Mouse (Mus musculus): ENCODE results near the gene Slc25a51. TPM values are rescaled to one million over a fixed set of nuclear protein-coding genes. Genes with fewer than 3 reads are reported as not detected.

Gene Slc25a51
- total RNA-seq, 2 experiments from 2014 or later: 115 to 122 TPM

GRCm38 (mm10) chr4:45441778-45442177, 33.2 kb upstream of the Slc25a51 start:
- H3K27ac ChIP-seq: no peak overlapping the region
- no peak for DNase-seq (ENCODE audit: extremely low spot score in 1 of 2, low spot score in 2 of 2)
- no peak overlapping the region for H3K4me3 ChIP-seq
- TF ChIP-seq CTCF (IDR thresholded peaks at IDR 0.05): no peak
- intact Hi-C loops (cut with DNase I): no loop called here

- Histone ChIP-seq H3K27ac (no peak overlapping the region), H3K4me3 (no peak overlapping the region)
- TF ChIP-seq CTCF (IDR thresholded peaks at IDR 0.05): no peak
- DNase-seq (ENCODE audit: extremely low spot score in 1 of 2, low spot score in 2 of 2): no peak
- intact Hi-C loops (cut with DNase I): no loop called here
Observed at GRCm38 (mm10) chr4:45439281-45439680, 30.7 kb upstream of the Slc25a51 start.

- H3K27ac ChIP-seq: no peak overlapping the region
- TF ChIP-seq CTCF (IDR thresholded peaks at IDR 0.05): no peak
- intact Hi-C loops (cut with DNase I): no loop called here
- DNase-seq (ENCODE audit: extremely low spot score in 1 of 2, low spot score in 2 of 2): no peak
- H3K4me3 ChIP-seq: no peak overlapping the region
Observed at GRCm38 (mm10) chr4:45437010-45437409, 28.4 kb upstream of the Slc25a51 start.

GRCm38 (mm10) chr4:45436383-45436913, 27.9 kb upstream of the Slc25a51 start:
- no peak overlapping the region for H3K27ac ChIP-seq
- TF ChIP-seq CTCF (IDR thresholded peaks at IDR 0.05): no peak
- no peak overlapping the region for H3K4me3 ChIP-seq
- intact Hi-C loops (cut with DNase I): no loop called here
- DNase-seq (ENCODE audit: extremely low spot score in 1 of 2, low spot score in 2 of 2): no peak

- TF ChIP-seq CTCF (IDR thresholded peaks at IDR 0.05): no peak
- DNase-seq (ENCODE audit: extremely low spot score in 1 of 2, low spot score in 2 of 2): no peak
- H3K27ac ChIP-seq: no peak overlapping the region
- H3K4me3 ChIP-seq: no peak overlapping the region
- intact Hi-C loops (cut with DNase I): no loop called here
Observed at GRCm38 (mm10) chr4:45435899-45436298, 27.3 kb upstream of the Slc25a51 start.

- DNase-seq (ENCODE audit: extremely low spot score in 1 of 2, low spot score in 2 of 2): no peak
- Histone ChIP-seq H3K27ac (no peak overlapping the region), H3K4me3 (no peak overlapping the region)
- TF ChIP-seq CTCF (IDR thresholded peaks at IDR 0.05): no peak
- intact Hi-C loops (cut with DNase I): no loop called here
Observed at GRCm38 (mm10) chr4:45434681-45435080, 26.1 kb upstream of the Slc25a51 start.

- intact Hi-C loops (cut with DNase I): no loop called here
- H3K4me3 ChIP-seq: no peak overlapping the region
- DNase-seq (ENCODE audit: extremely low spot score in 1 of 2, low spot score in 2 of 2): no peak
- no peak overlapping the region for H3K27ac ChIP-seq
- TF ChIP-seq CTCF (IDR thresholded peaks at IDR 0.05): no peak
Observed at GRCm38 (mm10) chr4:45434071-45434470, 25.5 kb upstream of the Slc25a51 start.

- DNase-seq (ENCODE audit: extremely low spot score in 1 of 2, low spot score in 2 of 2): no peak
- no peak overlapping the region for H3K4me3 ChIP-seq
- intact Hi-C loops (cut with DNase I): no loop called here
- TF ChIP-seq CTCF (IDR thresholded peaks at IDR 0.05): no peak
- no peak overlapping the region for H3K27ac ChIP-seq
Observed at GRCm38 (mm10) chr4:45431806-45432205, 23.2 kb upstream of the Slc25a51 start.

GRCm38 (mm10) chr4:45431316-45431715, 22.8 kb upstream of the Slc25a51 start:
- no peak for DNase-seq (ENCODE audit: extremely low spot score in 1 of 2, low spot score in 2 of 2)
- TF ChIP-seq CTCF (IDR thresholded peaks at IDR 0.05): no peak
- Histone ChIP-seq H3K27ac (no peak overlapping the region), H3K4me3 (no peak overlapping the region)
- intact Hi-C loops (cut with DNase I): no loop called here

GRCm38 (mm10) chr4:45429451-45429850, 20.9 kb upstream of the Slc25a51 start:
- intact Hi-C loops (cut with DNase I): no loop called here

GRCm38 (mm10) chr4:45426724-45427457, 18.3 kb upstream of the Slc25a51 start:
- Histone ChIP-seq H3K4me3 (no peak overlapping the region), H3K27ac (no peak overlapping the region)
- DNase-seq (ENCODE audit: extremely low spot score in 1 of 2, low spot score in 2 of 2): peak in 1 of 2 experiments; percentile 20
- TF ChIP-seq CTCF (IDR thresholded peaks at IDR 0.05): peak; percentile 32
- intact Hi-C loops (cut with DNase I): no loop called here

More at GRCm38 (mm10) chr4:45429451-45429850, 20.9 kb upstream of the Slc25a51 start:
- Histone ChIP-seq H3K27ac (no peak overlapping the region), H3K4me3 (no peak overlapping the region)
- TF ChIP-seq CTCF (IDR thresholded peaks at IDR 0.05): no peak
- DNase-seq (ENCODE audit: extremely low spot score in 1 of 2, low spot score in 2 of 2): no peak

- intact Hi-C loops (cut with DNase I): no loop called here
- no peak for TF ChIP-seq CTCF (IDR thresholded peaks at IDR 0.05)
- no peak overlapping the region for H3K4me3 ChIP-seq
- no peak for DNase-seq (ENCODE audit: extremely low spot score in 1 of 2, low spot score in 2 of 2)
- no peak overlapping the region for H3K27ac ChIP-seq
Observed at GRCm38 (mm10) chr4:45423406-45423805, 14.8 kb upstream of the Slc25a51 start.

- intact Hi-C loops (cut with DNase I): no loop called here
- no peak overlapping the region for H3K4me3 ChIP-seq
- DNase-seq (ENCODE audit: extremely low spot score in 1 of 2, low spot score in 2 of 2): no peak
- no peak for TF ChIP-seq CTCF (IDR thresholded peaks at IDR 0.05)
- H3K27ac ChIP-seq: no peak overlapping the region
Observed at GRCm38 (mm10) chr4:45422640-45423039, 14.1 kb upstream of the Slc25a51 start.
